Mouse (Mus musculus): ENCODE measurements around the gene Anapc13. TPM values are rescaled to one million over a fixed set of nuclear protein-coding genes. Genes with fewer than 3 reads are reported as not detected.

Gene Anapc13
- polyA plus RNA-seq, 1 experiment from 2014 or later = 226 TPM

- no peak overlapping the region for H3K4me3 ChIP-seq (ENCODE audit: low read depth, low read length)
- peaks cover 8% of the 10 kb centered on the region; the same call in 1 of the 2 replicates for H3K4me1 ChIP-seq (ENCODE audit: control insufficient read depth, insufficient read depth, low read length)
- H3K36me3 ChIP-seq (ENCODE audit: control insufficient read depth, insufficient read depth, low read length) = peaks cover 1% of the 10 kb centered on the region; the same call in 1 of the 2 replicates
- H3K4me2 ChIP-seq (replicated peaks; ENCODE audit: low read depth, low read length) = no peak overlapping the region
- 88% methylated on average over 7 of the region's 7 CpGs for WGBS
- H3K27ac ChIP-seq (ENCODE audit: low read length) = no peak overlapping the region
- H3K9me3 ChIP-seq (ENCODE audit: control insufficient read depth, low read depth, low read length) = no peaks in the 10 kb centered on the region
- no peak for ATAC-seq (ENCODE audit: insufficient number of reproducible peaks, insufficient read depth, low FRiP score, low read depth)
- no peaks in the 10 kb centered on the region for H3K27me3 ChIP-seq (ENCODE audit: control insufficient read depth, insufficient read depth, low read length)
- H3K9ac ChIP-seq (replicated peaks; ENCODE audit: low read depth, low read length) = no peak overlapping the region
These were observed 2.5 kb upstream of the Anapc13 start for GRCm38 (mm10) chr9:102623581-102623980.

GRCm38 (mm10) chr9:102625401-102625982, 604 bp upstream of the Anapc13 start:
- Histone ChIP-seq H3K27ac (ENCODE audit: low read length) (peak overlapping the region; percentile 92), H3K4me3 (ENCODE audit: low read depth, low read length) (peak overlapping the region; percentile 85), H3K9me3 (ENCODE audit: control insufficient read depth, low read depth, low read length) (no peaks in the 10 kb centered on the region), H3K9ac (replicated peaks; ENCODE audit: low read depth, low read length) (peak overlapping the region; percentile 94), H3K27me3 (ENCODE audit: control insufficient read depth, insufficient read depth, low read length) (no peaks in the 10 kb centered on the region), H3K4me2 (replicated peaks; ENCODE audit: low read depth, low read length) (peak overlapping the region; percentile 63), H3K36me3 (ENCODE audit: control insufficient read depth, insufficient read depth, low read length) (no peaks in the 10 kb centered on the region), H3K4me1 (ENCODE audit: control insufficient read depth, insufficient read depth, low read length) (peaks cover 8% of the 10 kb centered on the region; the same call in 1 of the 2 replicates)
- WGBS = 2% methylated on average over 27 of the region's 27 CpGs
- ATAC-seq (ENCODE audit: insufficient number of reproducible peaks, insufficient read depth, low FRiP score, low read depth) = no peak

DNA sequence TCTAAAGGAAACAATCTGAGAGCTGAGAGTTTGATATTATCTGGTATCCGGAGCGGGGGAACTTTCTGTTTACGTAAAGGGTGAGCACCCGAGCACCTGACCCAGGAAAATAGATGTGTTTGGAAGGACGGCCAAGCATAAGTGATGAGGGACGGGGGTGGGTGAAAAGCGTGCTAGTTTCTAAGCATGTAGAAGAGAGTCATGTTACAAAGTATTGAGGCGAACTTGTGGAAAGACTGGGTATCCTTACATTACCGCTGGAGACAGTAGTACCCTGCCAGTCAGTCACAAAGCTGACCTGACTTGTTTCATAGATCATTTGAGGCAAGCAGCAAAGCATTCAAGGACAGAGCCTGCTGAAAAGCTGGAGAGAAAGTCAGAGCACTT, 736 bp downstream of the Anapc13 start:
- H3K4me1 ChIP-seq (ENCODE audit: control insufficient read depth, insufficient read depth, low read length) = peaks cover 9% of the 10 kb centered on the region; the same call in 1 of the 2 replicates
- peak overlapping the region; percentile 66 for H3K4me2 ChIP-seq (replicated peaks; ENCODE audit: low read depth, low read length)
- H3K36me3 ChIP-seq (ENCODE audit: control insufficient read depth, insufficient read depth, low read length) = no peaks in the 10 kb centered on the region; the same call in 1 of the 2 replicates
- H3K9me3 ChIP-seq (ENCODE audit: control insufficient read depth, low read depth, low read length) = no peaks in the 10 kb centered on the region
- H3K27me3 ChIP-seq (ENCODE audit: control insufficient read depth, insufficient read depth, low read length) = no peaks in the 10 kb centered on the region
- peak overlapping the region; percentile 94 for H3K9ac ChIP-seq (replicated peaks; ENCODE audit: low read depth, low read length)
- peak overlapping the region; percentile 92 for H3K27ac ChIP-seq (ENCODE audit: low read length)
- H3K4me3 ChIP-seq (ENCODE audit: low read depth, low read length) = peak overlapping the region; percentile 85
- under 1% methylated on average over 9 of the region's 9 CpGs for WGBS
- no peak for ATAC-seq (ENCODE audit: insufficient number of reproducible peaks, insufficient read depth, low FRiP score, low read depth)

DNA sequence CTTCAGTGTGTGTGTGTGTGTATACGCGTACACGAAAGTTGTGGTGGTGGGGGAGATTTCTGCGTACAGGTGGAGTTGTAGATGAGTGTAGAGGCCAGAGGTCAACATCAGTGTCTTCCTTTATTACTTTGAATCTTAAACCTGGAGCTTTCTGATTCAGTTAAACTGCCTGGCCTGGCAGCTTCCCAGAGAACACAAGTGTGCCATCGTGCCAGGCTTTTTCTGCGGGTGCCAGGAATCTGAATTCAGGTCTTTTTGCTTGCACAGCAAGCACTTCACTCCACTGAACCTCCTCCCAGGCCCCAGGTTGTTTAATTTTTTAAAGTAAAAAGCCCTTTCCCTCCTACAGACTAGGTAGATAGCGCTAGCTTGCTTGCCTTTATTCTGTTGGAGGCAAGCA, 1.3 kb downstream of the Anapc13 start:
- Histone ChIP-seq H3K27ac (ENCODE audit: low read length) (peak overlapping the region; percentile 92; the same call in 1 of the 2 replicates), H3K9ac (replicated peaks; ENCODE audit: low read depth, low read length) (no peak overlapping the region; the same call in 1 of the 2 replicates), H3K4me2 (replicated peaks; ENCODE audit: low read depth, low read length) (peak overlapping the region; percentile 66), H3K36me3 (ENCODE audit: control insufficient read depth, insufficient read depth, low read length) (no peaks in the 10 kb centered on the region; the same call in 1 of the 2 replicates), H3K4me1 (ENCODE audit: control insufficient read depth, insufficient read depth, low read length) (peaks cover 13% of the 10 kb centered on the region; the same call in 1 of the 2 replicates), H3K9me3 (ENCODE audit: control insufficient read depth, low read depth, low read length) (no peaks in the 10 kb centered on the region), H3K4me3 (ENCODE audit: low read depth, low read length) (peak overlapping the region; percentile 85), H3K27me3 (ENCODE audit: control insufficient read depth, insufficient read depth, low read length) (no peaks in the 10 kb centered on the region)
- ATAC-seq (ENCODE audit: insufficient number of reproducible peaks, insufficient read depth, low FRiP score, low read depth) = no peak
- WGBS = 63% methylated on average over 7 of the region's 7 CpGs

GRCm38 (mm10) chr9:102629052-102629451, 3.0 kb downstream of the Anapc13 start:
- no peak overlapping the region for H3K27ac ChIP-seq (ENCODE audit: low read length)
- no peak overlapping the region for H3K4me3 ChIP-seq (ENCODE audit: low read depth, low read length)
- no peaks in the 10 kb centered on the region for H3K9me3 ChIP-seq (ENCODE audit: control insufficient read depth, low read depth, low read length)
- WGBS = 53% methylated on average over 7 of the region's 7 CpGs
- H3K4me2 ChIP-seq (replicated peaks; ENCODE audit: low read depth, low read length) = no peak overlapping the region
- H3K9ac ChIP-seq (replicated peaks; ENCODE audit: low read depth, low read length) = no peak overlapping the region
- H3K36me3 ChIP-seq (ENCODE audit: control insufficient read depth, insufficient read depth, low read length) = peaks cover 2% of the 10 kb centered on the region; the same call in 1 of the 2 replicates
- no peak for ATAC-seq (ENCODE audit: insufficient number of reproducible peaks, insufficient read depth, low FRiP score, low read depth)
- no peaks in the 10 kb centered on the region for H3K27me3 ChIP-seq (ENCODE audit: control insufficient read depth, insufficient read depth, low read length)
- peaks cover 13% of the 10 kb centered on the region; the same call in 1 of the 2 replicates for H3K4me1 ChIP-seq (ENCODE audit: control insufficient read depth, insufficient read depth, low read length)

DNA sequence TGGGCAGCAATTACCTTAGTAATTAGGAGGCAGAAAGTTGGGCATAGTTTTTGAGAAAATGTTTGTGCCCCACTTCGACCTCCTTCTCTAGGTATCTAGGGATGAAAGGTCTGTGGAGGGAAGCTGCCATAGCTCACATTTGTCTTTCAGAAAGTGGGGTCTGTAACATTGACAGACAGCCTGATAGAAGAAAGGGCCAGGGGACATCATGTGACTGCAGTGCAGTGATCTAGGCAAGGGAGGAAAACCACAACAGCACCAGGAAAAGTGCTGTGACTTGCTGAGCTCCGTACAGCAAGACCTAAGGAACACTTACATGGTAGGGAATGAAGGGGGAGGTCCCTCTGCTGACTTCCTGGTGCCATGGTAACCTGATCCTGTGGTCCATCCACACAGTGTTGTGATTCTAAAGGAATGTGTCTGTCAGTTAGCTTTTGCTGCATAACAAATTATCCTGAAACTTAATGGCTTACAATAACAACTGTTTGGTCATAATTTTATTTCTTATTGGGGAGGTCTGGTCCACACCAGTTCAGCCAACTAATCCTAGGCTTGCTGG, 5.6 kb downstream of the Anapc13 start:
- Histone ChIP-seq H3K4me2 (replicated peaks; ENCODE audit: low read depth, low read length) (no peak overlapping the region), H3K27me3 (ENCODE audit: control insufficient read depth, insufficient read depth, low read length) (no peaks in the 10 kb centered on the region), H3K27ac (ENCODE audit: low read length) (peak overlapping the region; percentile 4; the same call in 1 of the 2 replicates), H3K9me3 (ENCODE audit: control insufficient read depth, low read depth, low read length) (no peaks in the 10 kb centered on the region), H3K4me1 (ENCODE audit: control insufficient read depth, insufficient read depth, low read length) (peaks cover 13% of the 10 kb centered on the region; the same call in 1 of the 2 replicates), H3K9ac (replicated peaks; ENCODE audit: low read depth, low read length) (no peak overlapping the region), H3K4me3 (ENCODE audit: low read depth, low read length) (no peak overlapping the region), H3K36me3 (ENCODE audit: control insufficient read depth, insufficient read depth, low read length) (peaks cover 9% of the 10 kb centered on the region; the same call in 1 of the 2 replicates)
- ATAC-seq (ENCODE audit: insufficient number of reproducible peaks, insufficient read depth, low FRiP score, low read depth) = no peak
- WGBS = 47% methylated on average over 2 of the region's 2 CpGs

GRCm38 (mm10) chr9:102632173-102632572, 6.1 kb downstream of the Anapc13 start:
- peak; percentile 25; the same call in 1 of the 2 replicates for ATAC-seq (ENCODE audit: insufficient number of reproducible peaks, insufficient read depth, low FRiP score, low read depth)
- no peak overlapping the region for H3K9ac ChIP-seq (replicated peaks; ENCODE audit: low read depth, low read length)
- 70% methylated on average over 4 of the region's 4 CpGs for WGBS

DNA sequence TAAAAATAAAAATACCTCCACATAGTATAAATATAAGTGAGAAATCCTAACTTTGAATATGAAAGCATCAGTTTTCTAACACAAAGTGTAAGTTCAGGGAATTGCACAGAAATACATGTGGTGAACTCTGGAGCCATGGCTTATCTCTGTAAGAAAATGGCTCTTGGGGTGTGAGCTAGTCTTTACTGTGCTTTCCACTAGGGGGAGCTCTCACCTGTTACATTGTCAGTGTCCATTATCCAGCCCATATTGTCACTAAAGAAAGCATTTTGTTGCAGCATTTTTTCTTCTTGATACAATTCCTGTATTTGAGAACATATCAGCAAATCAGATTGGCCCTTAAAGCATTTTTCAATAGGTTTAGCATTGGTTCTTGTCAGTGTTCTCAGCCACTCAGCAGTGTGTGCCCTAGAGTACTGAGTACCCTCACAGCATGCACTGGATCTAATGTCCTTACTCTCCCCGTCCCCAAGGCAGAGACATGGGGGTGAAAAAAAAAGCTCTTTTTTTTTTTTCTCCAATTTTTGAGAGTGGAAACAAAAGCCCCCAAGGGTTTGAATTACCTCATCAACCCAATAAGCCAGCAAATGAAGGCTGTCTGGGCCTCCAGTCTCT, 6.9 kb downstream of the Anapc13 start:
- 64% methylated on average over 1 of the region's 1 CpGs for WGBS
- peaks cover 4% of the 10 kb centered on the region; the same call in 1 of the 2 replicates for H3K4me1 ChIP-seq (ENCODE audit: control insufficient read depth, insufficient read depth, low read length)
- no peak overlapping the region for H3K27ac ChIP-seq (ENCODE audit: low read length)
- H3K9ac ChIP-seq (replicated peaks; ENCODE audit: low read depth, low read length) = no peak overlapping the region
- H3K9me3 ChIP-seq (ENCODE audit: control insufficient read depth, low read depth, low read length) = no peaks in the 10 kb centered on the region
- no peak overlapping the region for H3K4me3 ChIP-seq (ENCODE audit: low read depth, low read length)
- no peak for ATAC-seq (ENCODE audit: insufficient number of reproducible peaks, insufficient read depth, low FRiP score, low read depth)
- H3K27me3 ChIP-seq (ENCODE audit: control insufficient read depth, insufficient read depth, low read length) = no peaks in the 10 kb centered on the region
- no peak overlapping the region for H3K4me2 ChIP-seq (replicated peaks; ENCODE audit: low read depth, low read length)
- peaks cover 9% of the 10 kb centered on the region; the same call in 1 of the 2 replicates for H3K36me3 ChIP-seq (ENCODE audit: control insufficient read depth, insufficient read depth, low read length)

More at GRCm38 (mm10) chr9:102632173-102632572, 6.1 kb downstream of the Anapc13 start:
- Histone ChIP-seq H3K27me3 (ENCODE audit: control insufficient read depth, insufficient read depth, low read length) (no peaks in the 10 kb centered on the region), H3K4me3 (ENCODE audit: low read depth, low read length) (no peak overlapping the region), H3K4me1 (ENCODE audit: control insufficient read depth, insufficient read depth, low read length) (peaks cover 10% of the 10 kb centered on the region; the same call in 1 of the 2 replicates), H3K4me2 (replicated peaks; ENCODE audit: low read depth, low read length) (no peak overlapping the region), H3K27ac (ENCODE audit: low read length) (peak overlapping the region; percentile 4; the same call in 1 of the 2 replicates), H3K9me3 (ENCODE audit: control insufficient read depth, low read depth, low read length) (no peaks in the 10 kb centered on the region), H3K36me3 (ENCODE audit: control insufficient read depth, insufficient read depth, low read length) (peaks cover 9% of the 10 kb centered on the region; the same call in 1 of the 2 replicates)
